Mouse (Mus musculus) MEL-GATA-1-ER (cell line): ENCODE results near the gene C330007P06Rik.

ENCODE experiments used
- DNase-seq: peaks from one replicate; pipeline ENCODE4 v3.0.0-alpha.2; 2012; ENCODE audit warnings: low read depth; ENCODE audit errors: extremely low read depth

The C330007P06Rik gene

DNA sequence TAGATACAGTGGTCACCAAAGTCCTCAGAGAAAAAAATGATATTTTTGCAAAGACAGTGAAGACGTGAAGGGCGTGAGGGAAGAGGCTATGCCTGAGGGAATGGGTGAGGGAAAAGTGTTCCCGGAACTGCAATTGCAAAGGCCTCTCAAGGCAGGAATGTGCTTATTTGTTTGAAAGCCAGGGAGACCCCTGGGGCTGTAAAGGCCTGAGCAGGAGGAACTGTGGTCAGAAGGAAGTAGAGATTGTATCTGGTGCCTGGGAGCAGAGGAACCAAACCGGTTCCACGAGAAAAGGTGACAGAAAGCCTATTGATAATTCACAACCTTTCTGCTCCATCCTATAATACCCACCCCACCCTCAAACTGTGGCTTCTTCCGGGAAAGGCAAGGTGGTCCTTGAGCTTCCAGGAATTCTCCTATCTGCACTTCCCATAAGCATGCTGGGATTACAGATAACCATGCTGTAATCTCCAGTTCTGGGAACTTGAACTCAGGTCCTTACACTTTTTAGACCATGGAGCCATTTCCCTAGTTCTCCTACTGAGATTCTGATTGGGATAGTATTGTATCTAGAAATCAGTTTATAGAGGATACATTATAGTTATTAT lies 36.7 kb downstream of the C330007P06Rik start:
- no peak for DNase-seq

DNA sequence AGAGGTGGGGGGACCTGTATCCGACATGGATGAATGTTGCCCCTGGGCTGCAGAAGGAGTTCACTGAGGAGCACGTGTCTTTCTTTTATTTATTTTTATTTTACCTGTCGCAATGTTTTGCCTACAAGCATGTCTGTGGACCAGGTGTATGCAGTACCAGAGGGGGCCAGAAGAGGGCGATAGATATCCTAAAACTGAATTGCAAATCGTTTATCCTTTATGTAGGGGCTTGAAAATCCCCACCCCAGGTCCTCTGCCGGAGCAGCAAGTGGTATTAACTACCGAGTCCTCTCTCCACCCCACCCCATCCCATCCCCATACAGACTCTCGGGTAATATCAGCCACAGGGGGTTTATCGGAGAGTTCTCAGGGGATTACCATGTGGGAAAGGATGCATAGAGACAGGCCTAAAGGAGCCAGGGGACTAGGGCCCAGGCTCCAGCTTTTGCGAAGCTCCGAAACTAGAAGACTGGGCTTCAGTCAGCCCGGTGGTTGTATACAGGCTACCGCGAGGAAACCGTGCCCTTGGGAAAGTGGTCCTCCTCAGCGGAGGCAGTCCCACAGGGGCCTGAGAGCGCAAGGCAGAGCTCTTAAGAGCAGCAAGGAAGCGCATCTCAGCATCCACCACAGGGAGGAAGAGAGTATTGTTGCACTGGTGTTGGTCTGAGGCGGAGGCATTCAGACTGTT lies 40.4 kb downstream of the C330007P06Rik start:
- DNase-seq: no peak

DNA sequence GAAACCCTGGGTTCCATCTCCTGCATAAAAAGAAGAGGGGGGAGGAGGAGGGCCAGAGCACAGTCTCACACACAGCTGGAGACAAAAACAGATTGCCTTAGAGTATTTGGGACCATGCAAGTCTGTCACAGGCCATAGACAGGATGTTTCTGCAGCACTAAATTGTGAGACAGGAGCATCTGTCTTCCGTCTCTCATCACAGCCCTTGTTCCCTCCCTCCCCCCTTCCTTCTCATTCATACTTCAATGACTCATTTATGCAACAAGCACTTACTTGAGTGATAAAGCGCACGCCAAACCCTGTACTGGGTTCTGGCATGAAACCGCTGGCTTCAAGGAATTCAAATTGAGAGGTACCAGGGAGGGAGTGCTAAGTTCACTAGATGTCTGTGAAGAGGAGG lies 42.3 kb downstream of the C330007P06Rik start:
- DNase-seq: no peak

DNA sequence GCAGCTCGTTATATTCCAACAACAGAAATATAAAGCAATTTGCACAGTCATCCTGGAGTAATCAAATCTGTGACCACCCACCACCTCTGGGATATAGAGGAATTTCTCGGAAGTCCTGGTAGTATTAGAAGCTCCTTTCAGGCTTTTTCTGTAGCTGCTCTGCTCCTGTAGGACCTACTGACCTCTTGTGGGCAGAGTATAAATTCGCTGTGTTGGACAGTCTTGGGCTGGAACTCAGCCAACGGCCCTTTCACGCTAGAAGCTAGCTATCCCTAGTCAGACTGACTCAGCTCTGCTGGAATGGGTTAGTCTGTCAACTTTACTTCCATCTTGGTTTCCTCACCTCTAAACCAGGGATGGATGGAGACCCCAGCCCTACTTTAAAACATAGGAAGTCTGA lies 43.6 kb downstream of the C330007P06Rik start:
- DNase-seq: no peak

DNA sequence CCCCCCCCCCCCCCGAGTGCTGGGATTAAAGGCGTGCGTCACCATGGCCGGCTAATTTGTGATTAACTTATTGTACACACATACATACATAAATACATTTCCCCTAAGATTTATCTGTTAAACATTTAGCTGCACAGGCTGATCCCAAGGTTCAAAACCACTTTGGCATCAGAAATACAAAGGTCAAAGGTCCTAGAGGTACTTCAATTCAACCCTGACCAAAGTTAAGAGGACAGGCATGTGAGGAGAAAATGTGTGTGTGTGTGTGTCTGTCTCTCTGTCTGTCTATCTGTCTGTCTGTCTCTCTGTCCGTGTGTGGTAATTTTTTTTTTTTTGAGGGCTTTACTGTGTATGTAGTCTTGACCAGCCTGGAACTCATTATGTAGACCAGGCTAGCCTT lies 47.0 kb downstream of the C330007P06Rik start:
- no peak for DNase-seq

DNA sequence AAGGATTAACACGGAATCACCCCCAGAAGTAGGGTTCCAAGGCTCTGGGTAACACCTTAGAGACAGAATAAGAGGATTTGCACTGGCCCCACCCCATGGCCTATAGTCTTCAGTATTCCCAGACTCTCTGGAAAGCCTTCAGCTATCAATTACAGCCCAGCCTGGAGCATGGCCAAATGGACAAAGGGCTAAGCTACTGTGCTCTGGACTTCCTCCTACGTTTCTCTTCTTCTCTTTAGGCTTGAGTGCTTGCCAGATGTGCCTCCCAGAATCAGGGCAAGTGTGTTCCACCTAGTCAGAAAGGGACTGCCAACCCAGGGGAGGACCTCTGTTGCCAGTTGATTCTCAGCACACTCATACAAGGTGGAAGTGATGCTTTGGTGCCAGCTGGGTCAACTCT lies 48.9 kb downstream of the C330007P06Rik start:
- no peak for DNase-seq

DNA sequence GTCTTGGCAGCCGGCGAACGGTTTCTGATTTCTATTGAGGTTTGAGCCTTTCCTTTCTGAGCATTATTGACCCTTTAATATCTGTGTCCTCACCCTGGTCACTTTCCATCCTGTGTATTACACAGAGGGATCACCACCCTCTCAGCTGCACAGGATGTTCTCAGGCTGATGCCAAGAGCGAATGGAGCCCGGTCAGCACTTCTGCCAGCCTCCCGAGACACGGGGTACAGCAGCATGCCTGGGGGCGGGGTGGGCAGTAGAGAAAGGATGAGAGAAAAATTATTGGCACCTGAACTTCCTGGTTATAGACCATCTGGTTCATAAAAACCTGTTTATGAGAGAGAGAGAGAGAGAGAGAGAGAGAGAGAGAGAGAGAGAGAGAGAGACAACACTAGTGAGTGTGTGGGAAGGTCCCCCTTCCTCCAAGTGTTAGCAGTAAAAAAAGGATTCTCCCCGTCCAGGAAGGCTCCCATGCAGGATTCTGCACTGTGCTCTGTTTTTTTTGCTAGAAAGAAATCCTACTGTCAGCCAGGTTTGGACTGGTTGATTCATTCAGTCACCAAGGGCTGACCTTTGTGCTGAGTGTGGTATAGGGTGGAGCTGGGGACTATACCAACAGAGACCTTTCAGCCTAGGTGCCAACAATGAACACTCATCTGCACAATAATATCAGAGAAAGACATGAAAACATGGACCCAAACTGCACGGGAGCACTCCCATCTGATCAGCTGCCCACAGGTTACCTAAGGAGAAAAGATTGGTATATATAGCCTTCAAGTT lies 49.8 kb downstream of the C330007P06Rik start:
- no peak for DNase-seq

DNA sequence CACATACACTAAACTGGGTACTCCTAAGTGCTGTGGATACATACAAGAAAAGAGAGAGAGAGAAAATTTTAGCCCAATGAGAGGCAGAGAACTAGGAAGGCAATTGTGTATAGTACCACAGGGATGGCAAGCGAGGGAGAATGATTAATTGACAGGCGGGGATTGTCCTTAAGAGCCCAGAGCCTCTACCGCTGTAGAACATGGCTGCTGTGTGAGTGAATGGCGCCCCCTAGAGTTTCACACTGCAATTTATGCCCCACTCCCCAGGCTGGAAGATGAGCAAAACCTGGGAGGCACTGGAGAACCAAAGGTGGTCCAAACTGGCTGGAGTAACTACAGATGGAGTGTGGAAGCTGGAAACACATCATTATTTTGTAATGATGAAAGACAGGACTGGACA lies 53.7 kb downstream of the C330007P06Rik start:
- no peak for DNase-seq

DNA sequence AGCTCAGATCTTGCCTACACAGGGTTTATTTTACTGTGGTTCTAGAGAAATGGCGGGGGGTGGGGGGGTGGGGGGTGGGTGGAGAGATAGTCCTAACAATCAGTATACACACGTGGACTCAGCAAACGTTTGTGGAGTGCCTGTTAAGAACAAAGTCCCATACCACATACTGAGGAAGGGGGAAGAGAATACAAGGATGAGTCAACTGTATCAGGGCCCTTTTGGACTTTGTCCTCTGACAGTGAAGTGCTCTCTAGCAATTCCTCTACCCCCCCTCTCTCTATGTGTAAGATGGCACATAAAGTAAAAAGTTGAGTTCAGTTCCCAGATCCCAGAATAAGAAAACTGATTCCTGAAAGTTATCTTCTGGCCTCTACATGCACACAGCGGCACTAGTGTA lies 54.3 kb downstream of the C330007P06Rik start:
- no peak for DNase-seq

DNA sequence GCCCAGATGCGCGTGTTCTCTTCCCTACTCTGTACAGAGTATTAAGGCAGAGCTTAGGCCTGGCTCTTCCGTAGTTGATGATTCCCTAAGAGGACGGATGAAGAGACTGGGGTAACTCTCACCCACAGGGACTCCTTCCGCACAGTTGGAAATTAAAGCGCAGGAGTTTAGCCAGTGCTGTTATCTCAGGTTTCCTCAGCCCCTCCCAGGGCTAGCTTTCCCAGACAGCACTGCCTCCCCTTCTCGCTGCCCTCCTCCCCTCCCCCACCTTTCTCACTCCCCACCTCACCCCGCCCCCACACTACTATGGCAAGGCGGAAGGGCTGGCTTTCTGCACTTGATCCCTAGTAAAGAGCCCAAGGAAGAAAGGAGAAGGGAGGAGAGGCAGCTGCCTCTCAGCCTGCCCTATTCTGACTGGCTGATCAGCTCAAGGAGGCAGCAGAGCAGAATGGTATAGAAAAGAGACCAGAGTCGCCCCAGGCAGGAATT lies 56.9 kb downstream of the C330007P06Rik start:
- no peak for DNase-seq

DNA sequence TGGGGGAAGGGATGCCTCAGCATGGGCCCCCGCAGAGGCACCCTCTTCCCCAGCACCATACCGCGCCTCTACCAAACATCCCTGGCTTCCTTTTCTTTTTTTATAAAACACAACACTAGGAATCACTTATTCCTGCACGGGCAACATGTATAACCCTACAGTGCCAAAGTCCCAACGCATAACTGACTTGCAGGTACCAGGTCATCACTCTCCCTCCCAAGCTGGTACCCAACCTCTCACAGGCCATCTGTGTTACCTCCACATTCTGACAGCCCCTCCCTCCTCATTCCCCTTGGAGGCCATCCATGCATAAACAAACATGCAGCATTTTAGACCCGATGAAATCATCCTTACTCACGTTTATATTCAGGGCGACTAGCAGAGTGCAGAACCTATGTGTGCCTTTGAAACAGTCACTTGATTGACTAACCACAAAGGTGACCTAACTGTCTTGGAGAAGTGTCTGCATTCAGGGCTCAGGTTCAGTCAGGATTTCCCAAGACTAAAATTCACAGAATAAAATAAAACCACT lies 57.5 kb downstream of the C330007P06Rik start:
- DNase-seq: no peak

DNA sequence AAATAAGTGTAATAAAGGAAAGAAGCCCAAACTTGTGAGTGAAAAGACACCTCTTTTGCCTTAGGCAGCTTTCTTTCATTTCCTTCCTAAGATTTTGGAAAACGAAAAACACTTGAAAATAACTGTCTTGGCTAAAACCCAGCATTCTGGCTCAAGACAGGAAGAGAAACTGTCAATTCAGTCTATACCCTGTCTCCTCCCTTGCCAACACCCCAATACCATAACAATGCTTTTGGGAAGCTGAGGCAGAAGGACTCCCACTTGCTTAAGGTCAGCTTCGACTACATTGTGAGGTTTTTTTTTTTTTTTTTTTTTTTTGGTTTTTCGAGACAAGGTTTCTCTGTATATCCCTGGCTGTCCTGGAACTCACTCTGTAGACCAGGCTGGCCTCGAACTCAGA lies 58.5 kb downstream of the C330007P06Rik start:
- no peak for DNase-seq

DNA sequence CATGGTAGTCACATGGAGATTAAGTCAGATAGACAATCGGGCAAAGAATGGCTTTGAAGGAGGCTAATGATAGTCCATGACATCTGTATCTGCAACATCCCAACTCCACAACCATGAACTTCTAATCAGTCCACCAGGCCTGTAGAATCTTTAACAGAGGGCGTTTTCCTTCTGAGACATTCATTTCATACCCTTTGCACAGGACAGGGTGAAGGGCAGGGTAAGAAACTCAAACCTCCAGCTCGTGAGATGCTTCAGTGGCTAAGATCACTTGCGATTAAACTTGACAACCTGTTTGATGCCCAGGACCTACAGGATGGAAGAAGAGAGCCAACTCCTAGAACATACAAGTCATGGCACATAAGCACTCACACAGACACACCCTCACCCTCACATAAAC lies 58.9 kb downstream of the C330007P06Rik start:
- no peak for DNase-seq

DNA sequence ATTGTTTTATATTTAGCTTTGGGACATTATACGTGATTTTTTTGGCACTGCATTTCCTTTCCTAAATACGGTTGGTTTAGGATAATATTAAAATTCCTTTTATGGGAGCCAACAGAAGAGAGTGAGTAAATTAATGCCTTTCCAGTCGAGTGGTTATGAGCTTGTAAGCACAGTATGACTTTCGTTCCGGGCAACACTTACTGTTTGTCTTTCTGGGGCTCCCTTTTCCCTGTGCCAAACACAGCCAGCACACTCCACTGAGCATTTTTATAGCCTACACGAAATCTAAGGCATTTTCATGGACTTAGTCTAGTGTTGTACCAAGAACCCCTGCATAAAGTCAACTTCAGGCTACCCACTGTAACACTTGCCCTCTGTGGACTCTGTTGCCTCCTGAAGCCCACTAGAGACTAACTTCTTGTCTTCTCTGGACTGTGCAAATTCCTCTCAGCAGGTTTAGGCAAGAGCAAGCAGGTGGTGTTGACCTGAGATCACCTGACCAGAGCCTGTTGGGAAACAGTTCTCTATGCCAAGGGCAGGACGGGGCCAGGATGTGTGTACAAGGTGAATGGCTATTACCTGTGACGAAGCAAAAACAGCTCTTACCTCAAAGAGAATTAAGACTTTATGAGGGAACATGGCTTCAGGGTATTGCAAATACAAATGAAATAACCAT lies 59.6 kb downstream of the C330007P06Rik start:
- no peak for DNase-seq

DNA sequence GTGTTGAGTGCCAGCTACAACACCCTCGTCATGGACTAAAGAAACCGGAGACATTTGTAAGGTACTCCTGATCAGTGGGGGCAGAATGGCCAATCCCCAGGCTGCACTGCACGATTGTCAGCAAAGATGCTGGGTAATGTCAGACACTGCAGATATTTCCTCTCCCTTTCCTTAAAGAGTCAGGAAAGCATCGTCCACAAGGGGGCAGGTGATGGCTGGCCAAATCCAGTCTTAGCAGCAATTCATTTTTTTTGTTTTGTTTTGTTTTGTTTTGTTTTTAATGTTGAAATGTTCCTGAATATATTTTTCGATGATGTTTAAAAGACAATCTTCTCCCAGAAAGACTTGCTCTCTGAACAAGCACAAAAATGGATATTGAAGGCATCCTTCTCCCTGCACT lies 62.5 kb downstream of the C330007P06Rik start:
- no peak for DNase-seq

DNA sequence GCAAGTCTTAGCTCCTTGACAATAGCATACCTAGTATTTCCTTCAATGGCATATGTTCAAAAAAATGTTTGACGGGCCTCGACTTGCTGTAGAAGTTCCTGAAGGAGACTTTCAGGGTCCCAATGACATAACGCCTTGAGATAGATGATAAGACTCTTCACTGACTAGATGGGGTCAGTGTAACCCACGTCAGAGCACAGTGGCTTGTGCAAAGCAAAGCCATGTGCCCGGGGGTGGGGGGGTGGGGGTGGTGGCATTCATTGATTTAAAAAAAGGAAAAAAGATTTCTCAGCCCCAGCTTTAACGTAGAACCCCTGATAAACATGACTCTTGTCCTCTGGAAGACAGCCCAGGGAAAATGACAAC lies 65.6 kb downstream of the C330007P06Rik start:
- DNase-seq: no peak

DNA sequence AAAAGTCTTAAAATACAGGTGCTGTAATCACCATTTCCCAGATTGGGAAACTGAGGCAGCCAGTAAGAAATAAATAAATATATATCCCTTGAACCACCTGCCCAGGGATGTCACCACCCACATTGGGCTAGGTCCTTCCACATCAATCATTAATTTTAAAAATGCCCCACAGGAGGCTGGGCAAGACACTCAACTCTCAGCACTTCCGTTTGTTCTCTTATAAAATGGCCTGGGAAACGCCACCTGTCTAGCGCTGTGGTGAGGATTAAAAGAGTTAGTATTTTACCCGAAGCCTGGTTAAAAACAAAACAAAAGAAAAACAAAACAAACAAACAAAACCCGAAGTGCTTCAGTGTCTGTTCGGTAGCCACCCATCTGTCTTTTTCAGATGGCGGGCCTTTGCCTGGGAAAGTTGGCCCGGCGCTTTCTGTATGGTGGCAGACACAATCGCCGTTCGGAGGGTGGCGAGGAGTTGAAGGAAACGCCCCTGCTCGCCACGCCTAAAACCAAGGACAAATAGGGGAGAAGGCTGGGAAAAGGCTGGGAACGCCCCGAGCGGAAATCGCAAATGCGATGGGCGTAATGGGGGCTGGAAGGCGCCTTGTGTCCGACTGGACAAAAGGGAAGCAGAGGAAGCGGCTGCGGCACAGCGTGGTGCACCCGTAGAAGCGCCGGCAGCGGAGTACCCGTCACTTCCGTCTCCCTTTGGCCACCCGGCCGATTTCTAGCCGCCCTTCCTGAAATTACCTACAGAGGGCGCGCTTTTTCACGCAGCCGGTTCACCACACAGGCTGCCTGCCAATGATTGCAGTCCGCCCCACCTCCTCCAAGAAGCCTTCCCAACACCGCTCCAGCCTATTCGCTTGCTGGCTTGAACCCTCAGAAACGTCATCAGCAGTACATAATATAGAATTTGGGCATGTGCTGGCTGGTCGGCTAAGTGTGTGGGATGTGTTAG lies 66.3 kb downstream of the C330007P06Rik start:
- peak; percentile 87 for DNase-seq

DNA sequence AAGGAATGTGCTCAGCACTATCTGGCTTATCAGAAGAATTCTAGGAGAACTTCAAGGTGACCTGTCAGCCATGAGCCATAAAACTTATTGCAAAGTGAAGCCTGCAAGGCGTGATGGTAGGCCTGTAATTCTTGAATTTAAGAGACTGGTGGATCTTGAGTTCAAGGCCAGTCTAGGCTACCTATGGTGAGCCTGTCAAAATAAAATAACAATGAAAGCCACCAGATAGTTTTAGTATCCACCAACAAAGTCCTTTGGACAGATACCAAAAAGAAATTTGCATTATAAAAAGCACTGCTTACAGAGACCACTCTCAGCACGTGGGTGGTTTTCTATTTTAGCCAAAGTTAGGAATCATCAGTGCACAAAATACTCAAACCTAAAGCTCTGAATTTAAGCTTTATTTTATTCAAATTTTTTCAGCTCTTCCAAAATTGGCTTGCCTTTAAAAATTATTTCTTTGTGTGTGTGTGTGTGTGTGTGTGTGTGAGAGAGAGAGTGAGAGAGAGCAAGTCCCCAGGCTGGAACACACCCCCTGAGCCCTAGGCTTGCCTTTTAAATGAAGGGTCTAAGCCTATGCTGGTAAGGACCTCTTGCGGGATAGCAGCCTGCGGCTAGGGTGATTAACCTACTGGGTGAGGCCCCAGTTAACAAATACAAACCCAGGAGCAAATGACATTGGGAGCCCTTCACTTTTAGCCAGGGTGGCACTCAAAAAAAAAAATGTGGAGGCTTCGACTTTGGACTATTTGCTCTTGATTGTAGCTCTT lies 68.3 kb downstream of the C330007P06Rik start:
- DNase-seq: no peak

DNA sequence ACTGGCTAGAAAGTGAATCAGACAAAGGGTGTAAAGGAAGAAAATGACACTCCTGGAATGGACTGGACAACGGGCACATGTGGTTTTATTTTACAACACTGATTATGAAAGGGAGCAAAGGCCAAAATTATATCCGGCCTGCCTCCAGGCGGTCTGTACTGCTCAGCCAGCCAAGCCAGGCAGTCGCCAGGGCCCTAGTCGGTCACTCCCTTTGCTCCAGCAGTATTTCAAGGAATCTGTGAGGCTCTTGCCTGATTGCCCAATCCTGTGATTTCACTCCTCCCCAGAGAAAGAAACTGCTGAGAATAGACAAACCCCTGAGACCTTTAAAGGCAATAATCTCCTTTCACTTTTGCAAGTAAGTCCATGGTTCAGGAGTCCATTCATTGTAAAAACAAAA lies 69.7 kb downstream of the C330007P06Rik start:
- no peak for DNase-seq

DNA sequence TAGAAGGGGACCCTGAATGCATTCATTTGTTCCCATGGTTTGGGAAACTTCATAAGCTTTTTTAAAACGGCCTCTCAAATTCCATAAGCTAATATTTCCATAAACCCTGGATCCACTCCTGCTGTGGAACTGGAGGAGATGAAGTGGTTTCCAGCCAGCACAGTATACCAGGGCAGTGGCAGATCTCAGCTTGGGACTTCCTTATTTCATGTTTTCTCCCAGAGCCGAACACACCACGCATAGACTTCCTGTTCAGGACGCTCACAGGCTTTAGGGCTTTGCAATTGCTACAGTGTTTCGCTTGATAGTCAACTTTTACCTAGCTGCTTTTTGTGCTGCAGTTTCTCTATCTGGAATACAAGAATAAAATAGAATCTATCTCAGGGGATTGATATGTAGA lies 70.7 kb downstream of the C330007P06Rik start:
- peak; percentile 63 for DNase-seq
